Mouse (Mus musculus): Measurements from ENCODE around the gene Zfp296.

GRCm38 (mm10) chr7:19543584-19543983, 33.5 kb upstream of the Zfp296 start:
- TF ChIP-seq POLR2A (IDR thresholded peaks at IDR 0.05; ENCODE audit: low read depth, low read length), result no peak
- TF ChIP-seq CTCF (conservative IDR thresholded peaks at IDR 0.05; ENCODE audit: insufficient read depth, insufficient read length, low read depth, low read length), result peak; percentile 50

Measured in kidney, adult 2 months (tissue).